Mouse (Mus musculus): ENCODE results near the gene Olfr603.

GRCm38 (mm10) chr7:103386077-103386476, at the start of gene Olfr603:
- TF ChIP-seq POLR2A (IDR thresholded peaks at IDR 0.05; ENCODE audit: extremely low read depth, insufficient read depth, low read length) (no peak), CTCF (IDR thresholded peaks at IDR 0.05; ENCODE audit: extremely low read depth, insufficient read depth, low read length) (no peak)

All from cortical plate, adult 2 months (tissue).